Mouse (Mus musculus) kidney, postnatal 10 days (tissue): ENCODE results near the gene Rbx1.

ENCODE experiments used
- DNase-seq: peaks from one replicate; pipeline ENCODE4 v3.0.0; 2021; ENCODE audit warnings: mixed read lengths

Gene Rbx1

DNA sequence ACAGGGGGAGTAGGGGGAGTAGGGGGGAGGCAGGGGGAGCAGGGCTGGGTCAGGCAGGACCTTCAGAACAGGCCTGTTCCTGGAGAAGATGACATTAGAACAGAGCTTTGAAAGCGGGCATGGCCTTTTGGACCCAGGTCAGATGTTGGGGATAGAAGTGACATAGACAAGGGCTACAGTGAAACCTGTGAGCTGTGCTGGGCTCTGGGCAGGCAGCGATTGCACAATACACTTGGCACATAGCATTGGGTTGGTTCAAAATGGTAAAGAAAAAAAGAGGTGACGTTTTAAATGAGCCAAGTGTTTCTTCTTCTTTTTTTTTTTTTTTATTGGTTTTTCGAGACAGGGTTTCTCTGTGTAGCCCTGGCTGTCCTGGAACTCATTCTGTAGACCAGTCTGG is 19.4 kb downstream of the Rbx1 start:
- no peak for DNase-seq

DNA sequence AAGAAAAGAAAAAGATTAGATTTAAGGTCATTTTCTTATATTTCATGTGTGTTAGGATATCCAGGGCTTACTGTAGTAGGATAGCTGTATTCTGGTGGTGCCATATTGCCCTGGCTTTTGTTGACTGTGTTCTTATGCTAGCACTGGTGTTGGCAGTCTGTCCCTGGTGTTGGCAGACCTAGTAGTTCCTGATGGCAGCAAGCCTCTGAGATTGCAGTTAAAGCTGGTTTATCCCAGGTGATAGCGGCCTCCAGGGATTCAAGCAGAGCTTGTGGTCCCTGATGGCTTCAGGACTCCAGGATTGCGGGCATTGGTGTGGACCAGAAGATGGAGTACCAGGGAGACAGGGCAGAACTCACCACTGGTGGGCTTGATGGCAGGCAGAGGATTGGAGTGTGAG is 37.4 kb downstream of the Rbx1 start:
- no peak for DNase-seq

GRCm38 (mm10) chr15:81503995-81504394 is 37.9 kb downstream of the Rbx1 start:
- no peak for DNase-seq

DNA sequence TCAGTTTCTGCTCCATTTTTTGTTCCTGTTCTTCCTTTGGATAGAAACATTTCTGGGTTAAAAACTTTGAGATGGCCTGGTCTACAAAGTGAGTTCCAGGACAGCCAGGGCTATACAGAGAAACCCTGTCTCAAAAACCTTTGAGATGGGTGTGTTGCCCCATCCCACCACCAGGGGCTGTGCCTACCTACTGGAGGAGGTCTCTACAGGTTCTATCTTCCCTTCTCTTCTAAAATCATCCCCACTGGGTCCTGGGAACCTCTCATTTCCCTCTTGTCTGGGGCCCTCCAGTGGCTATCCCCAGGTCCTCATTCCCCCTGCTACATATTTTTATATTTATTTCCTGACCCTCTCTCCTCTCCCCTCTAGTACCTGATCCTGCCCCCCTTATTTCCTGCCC is 41.1 kb downstream of the Rbx1 start:
- peak; percentile 49 for DNase-seq

DNA sequence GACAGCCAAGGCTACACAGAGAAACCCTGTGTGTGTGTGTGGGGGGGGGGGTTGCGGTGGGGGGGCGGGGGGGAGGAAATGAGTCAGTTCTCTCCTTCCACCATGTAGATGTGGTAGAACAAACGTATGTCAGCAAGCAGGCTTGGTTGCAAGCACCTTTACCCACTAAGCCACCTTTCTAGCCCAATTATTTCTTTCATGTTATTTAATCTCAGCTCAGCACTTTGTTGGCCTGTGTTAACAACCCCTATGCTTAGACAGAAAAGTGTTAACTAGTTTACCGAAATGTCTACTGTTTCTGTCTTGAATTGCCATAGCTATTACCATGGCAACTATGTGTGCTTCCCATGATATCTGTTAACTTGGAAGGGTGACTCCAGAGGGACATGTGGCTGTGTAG is 44.5 kb downstream of the Rbx1 start:
- DNase-seq, result no peak

GRCm38 (mm10) chr15:81511601-81512261 is 45.6 kb downstream of the Rbx1 start:
- peak; percentile 77 for DNase-seq

DNA sequence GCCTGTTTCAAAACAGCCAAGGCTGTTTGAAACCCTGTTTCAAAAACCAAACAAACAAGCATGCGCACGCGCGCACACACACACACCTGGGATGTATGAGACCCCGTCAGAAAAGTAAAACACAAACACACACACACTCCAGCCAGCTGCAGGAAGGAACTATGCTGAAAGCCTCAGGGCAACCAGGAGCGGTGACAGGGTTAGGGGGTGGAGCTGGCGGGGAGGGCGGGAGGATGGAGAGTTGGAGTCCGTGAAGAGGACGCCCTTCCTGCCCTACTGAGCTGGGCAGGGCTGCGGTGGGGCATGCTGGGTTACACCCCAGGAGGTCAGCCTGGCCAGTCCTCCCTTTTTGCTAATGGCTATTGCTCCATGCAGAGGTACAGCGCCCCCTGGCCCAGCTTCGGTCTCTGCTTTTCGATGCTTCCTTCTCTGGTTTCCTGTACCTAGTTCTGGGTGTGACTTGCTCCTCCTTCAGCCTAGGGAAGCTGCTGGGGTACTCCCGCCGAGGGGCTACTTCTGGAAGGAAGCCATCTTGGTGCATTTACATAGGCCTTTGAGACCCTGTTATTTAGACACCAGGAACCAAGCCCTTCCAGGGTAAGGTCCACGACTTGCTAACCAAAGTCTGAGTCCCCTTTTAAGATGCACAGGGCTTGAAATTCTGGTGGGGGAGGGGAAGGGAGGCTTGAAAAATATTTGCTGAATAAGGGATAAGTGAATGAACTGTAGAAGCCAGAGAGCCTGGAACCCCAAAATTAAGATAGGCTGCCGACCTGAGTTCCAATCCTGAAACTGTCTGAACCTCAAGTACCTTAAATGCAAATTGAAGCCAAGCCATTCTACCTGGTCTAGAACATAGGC is 48.2 kb downstream of the Rbx1 start:
- peak; percentile 95 for DNase-seq

DNA sequence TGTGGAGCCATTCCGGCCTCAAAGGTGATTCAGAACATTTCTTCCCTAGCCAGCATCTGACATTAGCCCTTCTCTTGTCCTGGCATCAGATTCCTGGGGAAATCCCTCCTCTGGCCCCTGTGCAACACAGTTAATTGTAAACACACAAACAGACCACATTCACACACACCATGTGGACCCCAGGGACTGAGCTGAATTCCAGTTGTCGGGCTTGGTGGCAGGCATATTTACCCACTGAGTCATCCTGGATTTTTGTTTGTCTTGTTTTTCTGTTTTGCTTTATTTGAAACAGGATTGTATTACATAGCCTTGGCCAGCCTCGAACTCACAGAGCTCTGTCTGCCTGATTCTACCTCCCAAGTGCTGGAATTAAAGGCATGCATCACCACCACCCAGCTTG is 49.1 kb downstream of the Rbx1 start:
- no peak for DNase-seq

DNA sequence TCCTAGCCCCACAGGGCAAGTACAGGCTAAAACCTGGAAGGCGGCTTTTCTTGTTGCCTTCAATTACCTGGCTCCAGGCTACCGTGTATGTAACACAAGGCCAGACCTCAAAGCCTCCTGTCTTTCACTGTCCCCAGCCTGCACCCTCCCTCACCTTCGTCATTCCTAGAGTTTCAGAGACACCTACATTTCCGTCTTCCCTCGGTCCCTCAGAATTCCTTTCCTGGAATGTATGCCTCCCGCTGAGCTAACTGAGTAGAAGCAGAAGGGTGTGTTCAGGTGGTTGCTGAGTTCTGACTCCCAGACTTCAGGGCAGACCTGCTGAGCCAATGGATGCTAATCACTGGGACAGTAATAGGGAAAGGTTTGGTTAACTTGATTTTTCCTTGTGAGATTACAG is 51.9 kb downstream of the Rbx1 start:
- no peak for DNase-seq

DNA sequence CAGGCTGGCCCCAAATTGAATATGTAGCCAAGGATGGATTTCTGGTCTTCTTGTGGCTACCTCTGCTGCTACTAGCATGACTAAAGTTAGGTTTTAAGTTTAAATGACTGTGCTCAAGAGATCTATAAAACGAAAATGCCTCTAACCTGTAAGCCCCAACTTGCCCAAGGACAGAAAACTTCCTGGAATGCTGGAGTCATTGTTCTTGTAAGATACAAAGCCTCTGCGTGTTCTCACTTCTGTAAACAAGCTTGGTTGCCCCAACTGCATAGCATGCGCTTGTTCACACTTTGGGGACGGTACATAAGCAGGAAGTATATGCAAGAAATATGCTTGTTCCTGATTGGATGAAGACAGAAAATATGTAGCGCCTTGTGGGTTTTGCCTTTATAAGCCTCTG is 52.7 kb downstream of the Rbx1 start:
- no peak for DNase-seq

DNA sequence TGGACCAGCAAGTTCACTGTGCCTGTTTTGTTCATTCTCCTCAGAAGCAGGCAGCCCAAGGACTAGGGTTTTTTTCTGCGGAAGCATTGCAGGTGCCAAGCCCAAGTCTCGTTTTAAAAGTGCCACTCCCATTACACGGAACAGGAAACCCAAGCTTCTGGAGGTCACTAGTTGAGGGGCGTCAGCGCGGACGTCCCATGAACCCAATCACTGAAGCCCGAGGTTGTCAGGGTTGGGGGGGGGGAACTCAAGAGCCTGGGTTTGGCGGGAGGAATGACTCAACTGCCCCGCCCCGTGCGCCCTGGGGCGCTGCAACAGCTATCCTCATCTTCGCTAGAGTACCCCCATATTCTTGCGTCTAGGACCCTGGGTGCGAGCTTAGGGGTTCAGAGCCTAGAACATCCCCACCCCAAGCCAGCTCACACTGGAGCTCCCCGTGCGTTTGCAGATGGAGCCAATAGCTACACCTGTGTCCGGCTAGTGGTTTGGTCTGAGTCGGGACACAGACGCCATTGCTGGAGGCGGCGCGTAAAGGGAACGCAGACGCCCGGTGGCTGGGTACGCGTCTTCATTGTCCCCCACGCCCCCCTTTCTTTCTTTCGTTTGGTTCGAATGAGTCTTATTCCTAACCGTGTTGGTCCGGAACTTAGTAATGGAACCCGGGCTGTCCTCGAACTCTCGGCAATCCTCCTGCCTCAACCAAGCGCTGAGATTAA is 56.1 kb downstream of the Rbx1 start:
- peak; percentile 67 for DNase-seq

GRCm38 (mm10) chr15:81522761-81523168 is 56.7 kb downstream of the Rbx1 start:
- DNase-seq, result no peak

- peak; percentile 97 for DNase-seq
Observed at GRCm38 (mm10) chr15:81523169-81523871, 57.2 kb downstream of the Rbx1 start.

- DNase-seq, result peak; percentile 20
Observed at GRCm38 (mm10) chr15:81523901-81524300, 57.8 kb downstream of the Rbx1 start.
